Mouse (Mus musculus): ENCODE measurements at regions not wholly inside any gene's neighbourhood (a gene's known extent, or its start where the extent isn't known, plus 50 kb on each side); places are given as distances from the start of the nearest gene placed in this dataset.

GRCm38 (mm10) chr6:31123342-31123990, 164.6 kb upstream of the Klf14 start:
- H3K4me1 ChIP-seq (ENCODE audit: control insufficient read depth, insufficient read depth, low read length): peaks cover 6% of the 10 kb centered on the region; the same call in 1 of the 2 replicates
- peak overlapping the region; percentile 12; the same call in 1 of the 2 replicates for H3K27ac ChIP-seq (ENCODE audit: insufficient read depth, low read length)
- 0 out of 2 replicates have a peak overlapping the region, but pooled peaks have one; percentile 1 for H3K4me3 ChIP-seq (ENCODE audit: insufficient read depth, low read length)
- TF ChIP-seq POLR2A (IDR thresholded peaks at IDR 0.05; ENCODE audit: low read depth, low read length): no peak
- no peak for TF ChIP-seq CTCF (IDR thresholded peaks at IDR 0.05; ENCODE audit: borderline replicate concordance, insufficient read depth, low read length)

DNA sequence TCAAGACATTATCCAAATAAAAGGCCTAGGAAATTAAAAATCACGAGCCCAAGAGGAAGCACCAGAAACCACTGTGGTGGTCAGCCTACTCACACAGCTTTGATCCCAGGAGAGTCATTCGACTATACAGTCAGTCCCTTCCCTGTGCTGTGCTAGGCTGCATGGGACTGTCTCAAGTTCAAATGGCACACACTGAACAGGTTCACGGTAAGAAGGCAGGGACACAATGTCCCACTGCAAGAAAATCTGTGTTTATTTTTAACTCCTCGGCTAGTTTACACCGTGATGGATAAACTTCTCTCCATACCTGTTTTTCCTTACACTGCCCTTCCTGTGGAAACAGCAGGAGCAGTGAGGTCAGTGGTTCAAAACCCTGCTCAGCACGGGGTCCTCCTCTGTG, 165.2 kb upstream of the Klf14 start:
- H3K27ac ChIP-seq (ENCODE audit: insufficient read depth, low read length): no peak overlapping the region
- H3K4me1 ChIP-seq (ENCODE audit: control insufficient read depth, insufficient read depth, low read length): peaks cover 6% of the 10 kb centered on the region; the same call in 1 of the 2 replicates
- TF ChIP-seq CTCF (IDR thresholded peaks at IDR 0.05; ENCODE audit: borderline replicate concordance, insufficient read depth, low read length) (no peak), POLR2A (IDR thresholded peaks at IDR 0.05; ENCODE audit: low read depth, low read length) (no peak)
- H3K4me3 ChIP-seq (ENCODE audit: insufficient read depth, low read length): no peak overlapping the region

DNA sequence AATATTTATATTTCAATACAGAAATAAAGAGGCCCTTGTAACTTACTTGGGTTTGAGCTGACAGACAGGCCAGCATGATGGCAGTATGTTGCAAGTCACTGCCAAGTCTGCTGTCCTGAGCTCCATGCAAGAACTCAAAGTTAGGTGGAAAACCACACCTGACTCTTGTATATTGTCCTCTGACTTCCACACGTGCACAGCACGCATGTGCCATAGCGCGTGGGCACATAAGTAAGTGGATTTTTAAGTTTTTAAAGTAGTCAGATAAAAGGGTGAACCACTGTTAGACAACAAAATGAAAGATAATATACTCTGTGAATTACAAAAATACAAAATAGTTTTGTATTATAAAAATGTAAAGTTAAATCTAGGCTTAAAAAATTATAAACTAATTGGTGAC, 166.0 kb upstream of the Klf14 start:
- TF ChIP-seq CTCF (IDR thresholded peaks at IDR 0.05; ENCODE audit: borderline replicate concordance, insufficient read depth, low read length) (no peak), POLR2A (IDR thresholded peaks at IDR 0.05; ENCODE audit: low read depth, low read length) (no peak)
- 0 out of 2 replicates have a peak overlapping the region, but pooled peaks have one; percentile 22 for H3K4me3 ChIP-seq (ENCODE audit: insufficient read depth, low read length)
- H3K27ac ChIP-seq (ENCODE audit: insufficient read depth, low read length): peak overlapping the region; percentile 50; the same call in 1 of the 2 replicates
- H3K4me1 ChIP-seq (ENCODE audit: control insufficient read depth, insufficient read depth, low read length): peaks cover 6% of the 10 kb centered on the region; the same call in 1 of the 2 replicates

DNA sequence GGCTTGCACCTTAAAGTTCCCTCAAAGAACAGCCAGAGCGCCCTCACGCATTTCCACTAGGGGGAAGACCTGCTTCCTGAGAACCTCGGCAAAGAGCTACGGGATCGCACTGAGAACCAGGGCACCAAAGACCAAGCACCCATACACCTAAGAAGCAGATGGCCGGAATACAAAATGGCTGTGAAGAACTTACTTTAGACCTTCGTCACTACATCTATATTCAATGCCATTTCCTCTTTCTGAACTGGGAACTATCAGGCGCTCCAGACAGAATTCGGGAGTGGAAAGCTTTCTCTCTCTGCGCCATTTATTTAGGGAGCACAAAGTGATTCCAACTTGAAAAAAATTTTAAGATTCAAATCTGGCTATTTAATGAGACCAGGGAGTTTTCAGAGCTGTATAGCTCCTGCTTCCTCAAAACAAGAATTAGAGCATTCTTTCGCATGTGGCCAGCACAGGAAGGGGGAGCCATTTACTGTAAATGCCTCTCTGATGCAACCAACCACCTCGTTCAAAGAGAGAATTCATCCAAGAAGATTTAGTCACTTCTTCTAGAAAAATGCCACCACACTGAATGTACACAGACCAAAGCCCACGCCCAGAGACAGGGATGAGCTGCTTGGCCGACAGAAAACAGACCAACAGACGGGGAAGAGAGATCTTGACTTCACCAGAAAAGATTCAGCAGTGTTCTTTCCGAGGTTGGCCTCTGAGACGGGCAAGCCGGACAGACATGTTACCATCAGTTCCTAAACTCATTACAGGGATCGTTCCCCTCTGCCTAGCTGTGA, 166.6 kb upstream of the Klf14 start:
- TF ChIP-seq POLR2A (IDR thresholded peaks at IDR 0.05; ENCODE audit: low read depth, low read length): no peak; the same call in 1 of the 2 replicates
- no peak; the same call in 1 of the 2 replicates for TF ChIP-seq CTCF (IDR thresholded peaks at IDR 0.05; ENCODE audit: borderline replicate concordance, insufficient read depth, low read length)
- H3K27ac ChIP-seq (ENCODE audit: insufficient read depth, low read length): peak overlapping the region; percentile 100
- peak overlapping the region; percentile 30 for H3K4me3 ChIP-seq (ENCODE audit: insufficient read depth, low read length)
- peaks cover 6% of the 10 kb centered on the region; the same call in 1 of the 2 replicates for H3K4me1 ChIP-seq (ENCODE audit: control insufficient read depth, insufficient read depth, low read length)

- H3K4me1 ChIP-seq (ENCODE audit: control insufficient read depth, insufficient read depth, low read length): peaks cover 3% of the 10 kb centered on the region; the same call in 1 of the 2 replicates
- H3K27ac ChIP-seq (ENCODE audit: insufficient read depth, low read length): peak overlapping the region; percentile 100
- peak overlapping the region; percentile 30; the same call in 1 of the 2 replicates for H3K4me3 ChIP-seq (ENCODE audit: insufficient read depth, low read length)
- TF ChIP-seq POLR2A (IDR thresholded peaks at IDR 0.05; ENCODE audit: low read depth, low read length) (peak; percentile 23), CTCF (IDR thresholded peaks at IDR 0.05; ENCODE audit: borderline replicate concordance, insufficient read depth, low read length) (no peak)
These were observed 167.4 kb upstream of the Klf14 start for GRCm38 (mm10) chr6:31126131-31126871.

- TF ChIP-seq POLR2A (IDR thresholded peaks at IDR 0.05; ENCODE audit: low read depth, low read length) (no peak), CTCF (IDR thresholded peaks at IDR 0.05; ENCODE audit: borderline replicate concordance, insufficient read depth, low read length) (no peak)
- no peak overlapping the region for H3K27ac ChIP-seq (ENCODE audit: insufficient read depth, low read length)
- no peak overlapping the region for H3K4me3 ChIP-seq (ENCODE audit: insufficient read depth, low read length)
- no peaks in the 10 kb centered on the region; the same call in none of the 2 replicates for H3K4me1 ChIP-seq (ENCODE audit: control insufficient read depth, insufficient read depth, low read length)
These were observed 170.3 kb upstream of the Klf14 start for GRCm38 (mm10) chr6:31129170-31129569.

GRCm38 (mm10) chr6:31129987-31130386, 171.1 kb upstream of the Klf14 start:
- TF ChIP-seq POLR2A (IDR thresholded peaks at IDR 0.05; ENCODE audit: low read depth, low read length) (no peak), CTCF (IDR thresholded peaks at IDR 0.05; ENCODE audit: borderline replicate concordance, insufficient read depth, low read length) (no peak)
- H3K4me1 ChIP-seq (ENCODE audit: control insufficient read depth, insufficient read depth, low read length): peaks cover 2% of the 10 kb centered on the region; the same call in 1 of the 2 replicates
- no peak overlapping the region for H3K4me3 ChIP-seq (ENCODE audit: insufficient read depth, low read length)
- no peak overlapping the region for H3K27ac ChIP-seq (ENCODE audit: insufficient read depth, low read length)

GRCm38 (mm10) chr6:31130522-31130921, 171.6 kb upstream of the Klf14 start:
- peaks cover 2% of the 10 kb centered on the region; the same call in 1 of the 2 replicates for H3K4me1 ChIP-seq (ENCODE audit: control insufficient read depth, insufficient read depth, low read length)
- no peak overlapping the region for H3K4me3 ChIP-seq (ENCODE audit: insufficient read depth, low read length)
- no peak overlapping the region for H3K27ac ChIP-seq (ENCODE audit: insufficient read depth, low read length)
- TF ChIP-seq POLR2A (IDR thresholded peaks at IDR 0.05; ENCODE audit: low read depth, low read length) (no peak), CTCF (IDR thresholded peaks at IDR 0.05; ENCODE audit: borderline replicate concordance, insufficient read depth, low read length) (no peak)

DNA sequence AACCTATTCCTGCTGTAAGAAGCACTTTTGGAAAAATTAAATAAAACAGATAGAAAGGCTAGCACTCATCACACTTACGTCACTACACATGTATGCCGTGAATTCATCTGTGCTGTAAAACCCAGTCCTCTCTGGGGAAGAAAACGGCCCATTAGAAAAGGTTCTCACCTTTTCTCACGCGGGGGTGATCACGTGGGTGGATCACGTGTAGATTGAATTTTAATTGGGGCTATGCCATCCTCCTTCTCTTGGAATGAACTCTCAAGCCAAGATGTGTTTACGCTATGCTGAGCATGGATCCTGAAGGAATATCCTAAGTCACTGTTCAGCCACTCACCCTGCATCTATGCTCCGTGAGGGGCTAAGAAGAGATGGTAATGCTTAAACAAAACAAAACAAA, 172.8 kb upstream of the Klf14 start:
- no peak overlapping the region for H3K27ac ChIP-seq (ENCODE audit: insufficient read depth, low read length)
- TF ChIP-seq CTCF (IDR thresholded peaks at IDR 0.05; ENCODE audit: borderline replicate concordance, insufficient read depth, low read length) (no peak), POLR2A (IDR thresholded peaks at IDR 0.05; ENCODE audit: low read depth, low read length) (no peak)
- H3K4me3 ChIP-seq (ENCODE audit: insufficient read depth, low read length): no peak overlapping the region
- H3K4me1 ChIP-seq (ENCODE audit: control insufficient read depth, insufficient read depth, low read length): peaks cover 2% of the 10 kb centered on the region; the same call in 1 of the 2 replicates
